Mouse (Mus musculus): Measurements from ENCODE around the gene Palm2.

GRCm38 (mm10) chr4:57633052-57633451 lies 199.0 kb downstream of the Palm2 start:
- TF ChIP-seq CEBPB (IDR thresholded peaks at IDR 0.05; ENCODE audit: insufficient read depth, poor library complexity, severe bottlenecking) (no peak), POLR2A (IDR thresholded peaks at IDR 0.05; ENCODE audit: insufficient read length, low read depth) (no peak), MYOG (IDR thresholded peaks at IDR 0.05; ENCODE audit: control insufficient read depth in 1 of 3, insufficient read depth in 1 of 3, insufficient read length in 2 of 3, low read depth in 2 of 3) (no peak), USF1 (IDR thresholded peaks at IDR 0.05; ENCODE audit: low read depth) (no peak), MAX (IDR thresholded peaks at IDR 0.05; ENCODE audit: low read depth) (no peak)

Data from myocyte (in vitro differentiated cells).